Mouse (Mus musculus): ENCODE results near the gene Stat3. TPM values are rescaled to one million over a fixed set of nuclear protein-coding genes. Genes with fewer than 3 reads are reported as not detected.
A peak's percentile ranks its signal among the peaks of the same experiment; 100 is the strongest.

Stat3 gene
- polyA plus RNA-seq, 1 experiment from 2014 or later = 42.9 TPM

GRCm38 (mm10) chr11:100896078-100896477, 43.3 kb downstream of the Stat3 start:
- Histone ChIP-seq H3K27ac (ENCODE audit: low read depth) (no peak overlapping the region), H3K4me2 (ENCODE audit: low read length) (no peak overlapping the region), H3K4me1 (replicated peaks; ENCODE audit: control insufficient read depth, insufficient read depth, low read length) (no peaks in the 10 kb centered on the region), H3K27me3 (replicated peaks; ENCODE audit: control insufficient read depth, insufficient read depth, low read length) (no peaks in the 10 kb centered on the region), H3K9me3 (ENCODE audit: control insufficient read depth, low read length) (no peaks in the 10 kb centered on the region), H3K4me3 (ENCODE audit: low read depth, low read length) (no peak overlapping the region), H3K9ac (ENCODE audit: low read length) (no peak overlapping the region), H3K36me3 (ENCODE audit: control insufficient read depth, insufficient read depth, low read length) (peaks cover 23% of the 10 kb centered on the region; the same call in 1 of the 2 replicates)
- DNase-seq (ENCODE audit: low spot score) (no peak), ATAC-seq (replicated peaks; ENCODE audit: low FRiP score, low TSS enrichment, low read depth) (no peak)
- 81% methylated on average over 10 of the region's 10 CpGs for WGBS

- ATAC-seq (replicated peaks; ENCODE audit: low FRiP score, low TSS enrichment, low read depth) = no peak
- no peak overlapping the region for H3K4me2 ChIP-seq (ENCODE audit: low read length)
- no peak for DNase-seq (ENCODE audit: low spot score)
- H3K9ac ChIP-seq (ENCODE audit: low read length) = no peak overlapping the region
- no peaks in the 10 kb centered on the region for H3K9me3 ChIP-seq (ENCODE audit: control insufficient read depth, low read length)
- no peaks in the 10 kb centered on the region for H3K27me3 ChIP-seq (replicated peaks; ENCODE audit: control insufficient read depth, insufficient read depth, low read length)
- no peak overlapping the region for H3K27ac ChIP-seq (ENCODE audit: low read depth)
- 78% methylated on average over 9 of the region's 9 CpGs for WGBS
- no peaks in the 10 kb centered on the region for H3K4me1 ChIP-seq (replicated peaks; ENCODE audit: control insufficient read depth, insufficient read depth, low read length)
- no peak overlapping the region for H3K4me3 ChIP-seq (ENCODE audit: low read depth, low read length)
- H3K36me3 ChIP-seq (ENCODE audit: control insufficient read depth, insufficient read depth, low read length) = 0 out of 2 replicates have a peak, but pooled peaks cover 17% of the 10 kb centered on the region
These were observed 45.0 kb downstream of the Stat3 start for GRCm38 (mm10) chr11:100894146-100894918.

GRCm38 (mm10) chr11:100893482-100893881, 45.9 kb downstream of the Stat3 start:
- no peaks in the 10 kb centered on the region for H3K4me1 ChIP-seq (replicated peaks; ENCODE audit: control insufficient read depth, insufficient read depth, low read length)
- ATAC-seq (replicated peaks; ENCODE audit: low FRiP score, low TSS enrichment, low read depth) (0 out of 2 replicates have a peak, but pooled peaks have one; percentile 62), DNase-seq (ENCODE audit: low spot score) (peak; percentile 93)
- WGBS = 15% methylated on average over 9 of the region's 9 CpGs
- H3K4me3 ChIP-seq (ENCODE audit: low read depth, low read length) = no peak overlapping the region
- no peak overlapping the region for H3K4me2 ChIP-seq (ENCODE audit: low read length)
- H3K27ac ChIP-seq (ENCODE audit: low read depth) = no peak overlapping the region
- H3K27me3 ChIP-seq (replicated peaks; ENCODE audit: control insufficient read depth, insufficient read depth, low read length) = no peaks in the 10 kb centered on the region
- H3K36me3 ChIP-seq (ENCODE audit: control insufficient read depth, insufficient read depth, low read length) = 0 out of 2 replicates have a peak, but pooled peaks cover 17% of the 10 kb centered on the region
- H3K9ac ChIP-seq (ENCODE audit: low read length) = no peak overlapping the region
- no peaks in the 10 kb centered on the region for H3K9me3 ChIP-seq (ENCODE audit: control insufficient read depth, low read length)

GRCm38 (mm10) chr11:100892435-100892834, 46.9 kb downstream of the Stat3 start:
- 87% methylated on average over 5 of the region's 5 CpGs for WGBS

GRCm38 (mm10) chr11:100891256-100892123, 47.9 kb downstream of the Stat3 start:
- Histone ChIP-seq H3K36me3 (ENCODE audit: control insufficient read depth, insufficient read depth, low read length) (peaks cover 21% of the 10 kb centered on the region; the same call in 1 of the 2 replicates), H3K4me1 (replicated peaks; ENCODE audit: control insufficient read depth, insufficient read depth, low read length) (no peaks in the 10 kb centered on the region), H3K9me3 (ENCODE audit: control insufficient read depth, low read length) (no peaks in the 10 kb centered on the region), H3K4me3 (ENCODE audit: low read depth, low read length) (no peak overlapping the region), H3K27ac (ENCODE audit: low read depth) (no peak overlapping the region), H3K27me3 (replicated peaks; ENCODE audit: control insufficient read depth, insufficient read depth, low read length) (no peaks in the 10 kb centered on the region), H3K9ac (ENCODE audit: low read length) (no peak overlapping the region), H3K4me2 (ENCODE audit: low read length) (no peak overlapping the region)
- ATAC-seq (replicated peaks; ENCODE audit: low FRiP score, low TSS enrichment, low read depth) (no peak), DNase-seq (ENCODE audit: low spot score) (no peak)
- 55% methylated on average over 15 of the region's 15 CpGs for WGBS

More at GRCm38 (mm10) chr11:100892435-100892834, 46.9 kb downstream of the Stat3 start:
- no peaks in the 10 kb centered on the region for H3K9me3 ChIP-seq (ENCODE audit: control insufficient read depth, low read length)
- no peak overlapping the region for H3K4me3 ChIP-seq (ENCODE audit: low read depth, low read length)
- H3K4me2 ChIP-seq (ENCODE audit: low read length) = no peak overlapping the region
- no peak overlapping the region for H3K9ac ChIP-seq (ENCODE audit: low read length)
- DNase-seq (ENCODE audit: low spot score) = no peak
- H3K4me1 ChIP-seq (replicated peaks; ENCODE audit: control insufficient read depth, insufficient read depth, low read length) = no peaks in the 10 kb centered on the region
- H3K27ac ChIP-seq (ENCODE audit: low read depth) = no peak overlapping the region
- ATAC-seq (replicated peaks; ENCODE audit: low FRiP score, low TSS enrichment, low read depth) = no peak
- H3K27me3 ChIP-seq (replicated peaks; ENCODE audit: control insufficient read depth, insufficient read depth, low read length) = no peaks in the 10 kb centered on the region
- H3K36me3 ChIP-seq (ENCODE audit: control insufficient read depth, insufficient read depth, low read length) = peaks cover 18% of the 10 kb centered on the region; the same call in 1 of the 2 replicates

- DNase-seq (ENCODE audit: low spot score) = no peak
- WGBS = 92% methylated on average over 6 of the region's 6 CpGs
- no peak overlapping the region for H3K4me3 ChIP-seq (ENCODE audit: low read depth, low read length)
These were observed 48.9 kb downstream of the Stat3 start for GRCm38 (mm10) chr11:100890481-100890880.

GRCm38 (mm10) chr11:100888348-100888820, 51.0 kb downstream of the Stat3 start:
- no peak overlapping the region for H3K4me3 ChIP-seq (ENCODE audit: low read depth, low read length)
- H3K4me1 ChIP-seq (replicated peaks; ENCODE audit: control insufficient read depth, insufficient read depth, low read length) = no peaks in the 10 kb centered on the region; the same call in 1 of the 2 replicates
- no peaks in the 10 kb centered on the region for H3K27me3 ChIP-seq (replicated peaks; ENCODE audit: control insufficient read depth, insufficient read depth, low read length)
- no peaks in the 10 kb centered on the region for H3K9me3 ChIP-seq (ENCODE audit: control insufficient read depth, low read length)
- peaks cover 21% of the 10 kb centered on the region; the same call in 1 of the 2 replicates for H3K36me3 ChIP-seq (ENCODE audit: control insufficient read depth, insufficient read depth, low read length)
- DNase-seq (ENCODE audit: low spot score) (no peak), ATAC-seq (replicated peaks; ENCODE audit: low FRiP score, low TSS enrichment, low read depth) (no peak)
- H3K4me2 ChIP-seq (ENCODE audit: low read length) = no peak overlapping the region
- 52% methylated on average over 10 of the region's 10 CpGs for whole genome bisulfite sequencing
- H3K27ac ChIP-seq (ENCODE audit: low read depth) = no peak overlapping the region
- H3K9ac ChIP-seq (ENCODE audit: low read length) = no peak overlapping the region

More at GRCm38 (mm10) chr11:100890481-100890880, 48.9 kb downstream of the Stat3 start:
- Histone ChIP-seq H3K4me2 (ENCODE audit: low read length) (no peak overlapping the region), H3K36me3 (ENCODE audit: control insufficient read depth, insufficient read depth, low read length) (peaks cover 21% of the 10 kb centered on the region; the same call in 1 of the 2 replicates), H3K9ac (ENCODE audit: low read length) (no peak overlapping the region), H3K27ac (ENCODE audit: low read depth) (no peak overlapping the region), H3K4me1 (replicated peaks; ENCODE audit: control insufficient read depth, insufficient read depth, low read length) (no peaks in the 10 kb centered on the region; the same call in 1 of the 2 replicates), H3K9me3 (ENCODE audit: control insufficient read depth, low read length) (no peaks in the 10 kb centered on the region), H3K27me3 (replicated peaks; ENCODE audit: control insufficient read depth, insufficient read depth, low read length) (no peaks in the 10 kb centered on the region)
- no peak for ATAC-seq (replicated peaks; ENCODE audit: low FRiP score, low TSS enrichment, low read depth)

GRCm38 (mm10) chr11:100887764-100888163, 51.6 kb downstream of the Stat3 start:
- no peak overlapping the region for H3K9ac ChIP-seq (ENCODE audit: low read length)
- no peaks in the 10 kb centered on the region for H3K27me3 ChIP-seq (replicated peaks; ENCODE audit: control insufficient read depth, insufficient read depth, low read length)
- no peak overlapping the region for H3K27ac ChIP-seq (ENCODE audit: low read depth)
- H3K36me3 ChIP-seq (ENCODE audit: control insufficient read depth, insufficient read depth, low read length) = peaks cover 21% of the 10 kb centered on the region; the same call in 1 of the 2 replicates
- no peaks in the 10 kb centered on the region; the same call in 1 of the 2 replicates for H3K4me1 ChIP-seq (replicated peaks; ENCODE audit: control insufficient read depth, insufficient read depth, low read length)
- DNase-seq (ENCODE audit: low spot score) = no peak
- ATAC-seq (replicated peaks; ENCODE audit: low FRiP score, low TSS enrichment, low read depth) = no peak
- no peak overlapping the region for H3K4me2 ChIP-seq (ENCODE audit: low read length)
- H3K4me3 ChIP-seq (ENCODE audit: low read depth, low read length) = no peak overlapping the region
- H3K9me3 ChIP-seq (ENCODE audit: control insufficient read depth, low read length) = no peaks in the 10 kb centered on the region
- WGBS = 70% methylated on average over 3 of the region's 3 CpGs
